Mouse (Mus musculus) ES-E14 (cell line): ENCODE measurements at regions not wholly inside any gene's neighbourhood (a gene's known extent, or its start where the extent isn't known, plus 50 kb on each side); places are given as distances from the start of the nearest gene placed in this dataset.

Experiments
- DNase-seq: peaks from one replicate; pipeline ENCODE4 v3.0.0-alpha.2; 2013; ENCODE audit warnings: low read depth, low spot score
- H3K27ac ChIP-seq: 2 replicates; pipeline ENCODE4 v1.5.1; 2012; ENCODE audit warnings: low read depth, mild to moderate bottlenecking, low read length, moderate library complexity, mixed read lengths; ENCODE audit not compliant: poor library complexity, insufficient read depth, severe bottlenecking
- H3K36me3 ChIP-seq: 2 replicates; pipeline ENCODE4 v1.6.1; 2012; ENCODE audit warnings: mild to moderate bottlenecking, low read length, moderate library complexity, mixed read lengths; ENCODE audit not compliant: control insufficient read depth, poor library complexity, insufficient read depth, severe bottlenecking
- H3K4me1 ChIP-seq, 2 experiments: fragments of 150-350 bp in 1 of 2; sonication (generic) in 1 of 2; 2 replicates each; pipeline ENCODE4 v1.6.1; 2012; ENCODE audit warnings: low read length in 2 of 2, mild to moderate bottlenecking in 1 of 2, mixed read lengths in 1 of 2; ENCODE audit not compliant: control insufficient read depth in 2 of 2, insufficient read depth in 2 of 2, poor library complexity in 1 of 2
- H3K4me3 ChIP-seq, 2 experiments: fragments of 150-350 bp in 1 of 2; sonication (generic) in 1 of 2; 2 replicates each; pipeline ENCODE4 v1.5.1; 2012; ENCODE audit warnings: low read length in 2 of 2, low read depth in 1 of 2, mild to moderate bottlenecking in 1 of 2, mixed read lengths in 1 of 2; ENCODE audit not compliant: insufficient read depth in 1 of 2, poor library complexity in 1 of 2, severe bottlenecking in 1 of 2
- H3K9ac ChIP-seq: 2 replicates; pipeline ENCODE4 v1.6.1; 2012; ENCODE audit warnings: low read depth, mild to moderate bottlenecking, low read length, mixed read lengths; ENCODE audit not compliant: poor library complexity, insufficient read depth, severe bottlenecking
- H3K9me3 ChIP-seq: fragments of 150-350 bp; sonication (generic); 2 replicates; pipeline ENCODE4 v1.6.1; 2012; ENCODE audit warnings: low read depth, mild to moderate bottlenecking, low read length; ENCODE audit not compliant: control insufficient read depth, insufficient read depth
- CHD2 ChIP-seq: IDR thresholded peaks from 2 replicates; pipeline ENCODE4 v1.6.1; 2014; ENCODE audit warnings: mild to moderate bottlenecking, low read depth, low read length, inconsistent platforms
- HCFC1 ChIP-seq: IDR thresholded peaks from 2 replicates; pipeline ENCODE4 v1.6.1; 2012; ENCODE audit warnings: low read length, inconsistent platforms, borderline replicate concordance; ENCODE audit not compliant: insufficient read depth
- MAFK ChIP-seq: IDR thresholded peaks from 2 replicates; pipeline ENCODE4 v1.6.1; 2014; ENCODE audit warnings: mild to moderate bottlenecking, low read depth, low read length, inconsistent platforms; ENCODE audit not compliant: insufficient read depth
- ZC3H11A ChIP-seq: IDR thresholded peaks from 2 replicates; pipeline ENCODE4 v1.6.1; 2012; ENCODE audit warnings: low read depth, mild to moderate bottlenecking, inconsistent platforms, low read length, borderline replicate concordance
- ZNF384 ChIP-seq: IDR thresholded peaks from 2 replicates; pipeline ENCODE4 v1.6.1; 2012; ENCODE audit warnings: low read depth, low read length, inconsistent platforms
- in situ Hi-C, 2 experiments: fragments of 600-800 bp; cut with MboI; formaldehyde crosslinking; loops; one replicate each; pipeline ENCODE4 v1.15.1; 2025; ENCODE audit warnings: low sequenced_read_pairs in 2 of 2, inconsistent platforms in 1 of 2; ENCODE audit not compliant: unreplicated experiment in 2 of 2

DNA sequence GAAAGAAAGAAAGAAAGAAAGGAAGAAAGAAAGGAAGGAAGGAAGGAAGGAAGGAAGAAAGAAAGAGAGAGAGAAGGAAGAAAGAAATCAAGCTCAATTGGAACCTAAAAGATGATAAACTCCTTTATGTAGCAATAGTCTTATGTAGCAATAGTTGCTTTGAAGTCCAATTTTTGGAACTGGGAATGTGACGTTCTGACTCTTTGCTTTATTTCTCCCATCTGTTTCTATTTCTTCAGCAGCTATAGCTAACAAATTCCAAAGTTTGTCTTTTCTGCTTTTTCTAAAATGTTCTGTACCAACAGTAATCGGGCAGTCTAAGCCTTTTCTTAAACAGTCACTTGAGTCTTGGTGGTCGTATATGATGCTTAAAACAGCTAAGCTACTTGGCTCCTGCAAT is 287.7 kb downstream of the Lmx1a start:
- Histone ChIP-seq H3K9ac (no peak overlapping the region), H3K27ac (no peak overlapping the region), H3K4me3 (no peak overlapping the region), H3K36me3 (no peaks in the 10 kb centered on the region), H3K4me1 (no peaks in the 10 kb centered on the region), H3K9me3 (no peaks in the 10 kb centered on the region)
- TF ChIP-seq CHD2, result no peak
- no peak for TF ChIP-seq ZNF384
- TF ChIP-seq HCFC1, result no peak
- TF ChIP-seq MAFK, result no peak
- TF ChIP-seq ZC3H11A, result no peak
- in situ Hi-C loops, result no loop called here
- DNase-seq, result no peak

DNA sequence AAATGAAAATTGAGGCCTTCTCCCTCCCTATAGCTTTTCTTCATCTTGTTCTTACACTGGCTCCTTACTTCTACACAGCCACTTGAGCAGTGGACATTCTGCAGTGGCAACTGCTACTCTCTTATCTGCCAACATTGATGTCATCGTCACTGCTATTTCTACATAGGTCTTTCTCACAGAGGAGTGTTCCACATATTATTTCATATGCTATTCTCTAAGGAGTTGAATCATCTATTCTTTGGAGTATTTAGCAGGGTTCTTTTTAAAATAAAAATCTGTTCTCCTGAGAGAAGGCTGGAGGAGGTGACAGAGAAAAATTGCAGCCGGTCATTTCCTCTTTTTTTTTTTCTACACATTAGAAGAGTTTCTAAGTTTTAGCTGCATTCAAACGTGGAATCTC is 290.1 kb downstream of the Lmx1a start:
- Histone ChIP-seq H3K36me3 (no peaks in the 10 kb centered on the region), H3K27ac (no peak overlapping the region), H3K9ac (no peak overlapping the region), H3K4me3 (no peak overlapping the region), H3K4me1 (no peaks in the 10 kb centered on the region), H3K9me3 (no peaks in the 10 kb centered on the region)
- no peak for DNase-seq
- TF ChIP-seq MAFK (no peak), ZC3H11A (no peak), HCFC1 (no peak)
- in situ Hi-C loops, result no loop called here

DNA sequence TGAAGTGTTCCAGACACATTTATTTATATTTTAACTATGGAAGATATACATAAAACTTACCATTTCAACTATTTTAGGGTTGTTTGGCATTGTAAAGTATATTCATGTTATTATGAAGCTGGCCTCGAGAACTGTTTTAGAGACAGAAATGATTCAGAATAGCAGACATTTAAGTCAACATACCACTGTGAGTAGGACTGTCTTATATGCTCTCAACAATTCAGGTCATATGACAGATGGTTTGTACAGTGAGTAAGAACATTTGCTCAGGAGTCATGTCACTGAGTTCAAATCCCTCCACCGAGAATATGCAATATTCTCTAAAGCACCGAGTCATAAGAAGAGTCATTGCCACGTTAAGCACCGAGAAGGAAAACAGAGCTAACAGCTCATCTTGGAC is 290.6 kb downstream of the Lmx1a start:
- Histone ChIP-seq H3K4me3 (no peak overlapping the region), H3K4me1 (no peaks in the 10 kb centered on the region), H3K27ac (no peak overlapping the region), H3K36me3 (no peaks in the 10 kb centered on the region), H3K9me3 (no peaks in the 10 kb centered on the region), H3K9ac (no peak overlapping the region)
- TF ChIP-seq CHD2 (no peak), MAFK (no peak), ZC3H11A (no peak), ZNF384 (no peak), HCFC1 (no peak)
- in situ Hi-C loops, result no loop called here
- no peak for DNase-seq

DNA sequence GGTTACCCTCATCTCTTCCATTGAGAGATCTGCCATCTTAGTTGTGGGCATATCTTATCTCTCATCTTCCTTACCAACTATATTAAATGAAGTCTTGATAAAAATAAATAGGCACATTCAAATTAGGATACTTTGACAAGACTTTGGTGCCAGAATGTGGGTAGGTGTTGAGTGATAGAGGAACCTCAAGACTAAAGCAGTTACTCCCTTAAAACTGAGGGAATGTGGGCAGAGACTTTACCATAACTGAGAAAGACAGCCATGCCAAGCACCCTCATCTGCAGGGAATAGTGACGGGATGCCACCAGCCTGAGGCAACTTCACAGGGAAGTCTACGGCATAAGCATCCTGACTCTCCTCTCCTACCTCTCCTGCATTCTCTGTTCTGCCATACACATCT is 292.3 kb downstream of the Lmx1a start:
- no peak for DNase-seq
- no peaks in the 10 kb centered on the region for H3K36me3 ChIP-seq
- H3K4me3 ChIP-seq, result no peak overlapping the region
- H3K27ac ChIP-seq, result no peak overlapping the region
- H3K4me1 ChIP-seq, result no peaks in the 10 kb centered on the region
- TF ChIP-seq MAFK, result no peak
- TF ChIP-seq ZC3H11A, result no peak
- no peak for TF ChIP-seq ZNF384
- no peak for TF ChIP-seq HCFC1
- no peak for TF ChIP-seq CHD2
- H3K9ac ChIP-seq, result no peak overlapping the region
- in situ Hi-C loops, result no loop called here
- no peaks in the 10 kb centered on the region for H3K9me3 ChIP-seq

DNA sequence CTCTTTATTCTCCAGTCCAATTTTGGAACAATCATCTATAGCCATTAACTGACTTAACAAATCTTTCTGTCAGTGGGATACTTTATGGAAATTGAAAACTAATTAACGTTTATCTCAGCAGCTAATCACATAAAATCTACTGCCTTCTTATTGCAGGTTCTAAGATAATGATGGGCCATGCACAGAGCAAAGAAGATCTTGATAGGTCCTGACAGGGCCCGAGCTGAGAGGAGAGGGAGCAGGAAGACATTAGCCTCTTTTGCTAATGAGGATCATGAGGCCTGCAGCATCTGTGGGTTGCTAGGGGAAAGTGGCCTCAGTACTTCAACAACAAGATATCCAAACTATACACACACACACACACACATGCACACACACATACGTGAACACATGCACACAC is 318.4 kb downstream of the Lmx1a start:
- Histone ChIP-seq H3K9ac (no peak overlapping the region), H3K36me3 (no peaks in the 10 kb centered on the region), H3K9me3 (no peaks in the 10 kb centered on the region), H3K4me1 (no peaks in the 10 kb centered on the region), H3K27ac (no peak overlapping the region), H3K4me3 (no peak overlapping the region)
- TF ChIP-seq ZNF384 (no peak), HCFC1 (no peak), CHD2 (no peak), MAFK (no peak), ZC3H11A (no peak)
- in situ Hi-C loops, result no loop called here
- DNase-seq, result no peak
